Mouse (Mus musculus) testis, adult 2 months (tissue): ENCODE measurements around the gene Cd300ld5. TPM values are rescaled to one million over a fixed set of nuclear protein-coding genes. Genes with fewer than 3 reads are reported as not detected.

Experiments
- H3K27ac ChIP-seq: fragments of 200-500 bp; 2 replicates; pipeline ENCODE4 v1.5.1; 2012; ENCODE audit warnings: low read depth, low read length; ENCODE audit not compliant: control insufficient read depth, insufficient read depth
- H3K27me3 ChIP-seq: fragments of 200-500 bp; 2 replicates; pipeline ENCODE4 v1.6.1; 2012; ENCODE audit warnings: mild to moderate bottlenecking, low read length, moderate library complexity; ENCODE audit not compliant: control insufficient read depth, insufficient read depth
- H3K36me3 ChIP-seq: fragments of 200-500 bp; 2 replicates; pipeline ENCODE4 v1.6.1; 2012; ENCODE audit warnings: mild to moderate bottlenecking, low read length; ENCODE audit not compliant: control insufficient read depth, insufficient read depth
- H3K4me1 ChIP-seq: fragments of 200-500 bp; 2 replicates; pipeline ENCODE4 v1.6.1; 2012; ENCODE audit warnings: low read length; ENCODE audit not compliant: control insufficient read depth, insufficient read depth
- H3K4me3 ChIP-seq: fragments of 200-500 bp; 2 replicates; pipeline ENCODE4 v1.5.1; 2012; ENCODE audit warnings: low read depth, mild to moderate bottlenecking, low read length, moderate library complexity, mixed read lengths; ENCODE audit not compliant: control insufficient read depth
- CTCF ChIP-seq: fragments of 200-500 bp; IDR thresholded peaks from 2 replicates; pipeline ENCODE4 v1.5.1; 2012; ENCODE audit warnings: low read depth, mild to moderate bottlenecking, inconsistent platforms, low read length, moderate library complexity; ENCODE audit not compliant: control insufficient read depth, insufficient read depth, insufficient replicate concordance
- POLR2A ChIP-seq: fragments of 200-500 bp; IDR thresholded peaks from 2 replicates; pipeline ENCODE4 v1.6.1; 2012; ENCODE audit warnings: low read depth, mild to moderate bottlenecking, inconsistent platforms, low read length, moderate library complexity; ENCODE audit not compliant: control insufficient read depth
- polyA plus RNA-seq: library from polyadenylated mRNA; depleted of rRNA; stranded (reverse); fragments of >200 nt; gene quantifications from 2 replicates; pipeline ENCODE4 v1.2.3, GENCODE M21; 2012

Cd300ld5 gene
- polyA plus RNA-seq, 1 experiment, result 0.93 TPM

DNA sequence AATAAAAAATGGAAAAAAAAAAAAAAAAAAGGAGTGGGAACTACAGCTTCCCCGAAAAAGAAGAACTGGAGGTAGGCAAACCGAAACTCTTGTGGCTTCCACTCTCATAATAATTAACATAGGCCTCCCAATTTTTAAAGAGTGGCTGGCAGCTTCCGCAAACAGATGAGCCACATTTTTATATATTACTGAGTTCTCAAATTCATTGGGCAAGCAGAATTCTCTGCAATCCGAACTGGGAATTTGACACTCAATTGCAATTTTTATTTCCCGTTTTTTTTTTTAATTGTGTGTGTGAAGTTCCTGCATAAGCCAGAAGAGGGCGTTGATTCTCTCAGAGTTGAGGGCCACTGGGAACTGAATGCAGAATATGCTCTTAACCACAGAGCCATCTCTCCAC lies 29.2 kb upstream of the Cd300ld5 start:
- Histone ChIP-seq H3K4me3 (no peak overlapping the region), H3K36me3 (no peaks in the 10 kb centered on the region)
- TF ChIP-seq CTCF (no peak), POLR2A (no peak)

DNA sequence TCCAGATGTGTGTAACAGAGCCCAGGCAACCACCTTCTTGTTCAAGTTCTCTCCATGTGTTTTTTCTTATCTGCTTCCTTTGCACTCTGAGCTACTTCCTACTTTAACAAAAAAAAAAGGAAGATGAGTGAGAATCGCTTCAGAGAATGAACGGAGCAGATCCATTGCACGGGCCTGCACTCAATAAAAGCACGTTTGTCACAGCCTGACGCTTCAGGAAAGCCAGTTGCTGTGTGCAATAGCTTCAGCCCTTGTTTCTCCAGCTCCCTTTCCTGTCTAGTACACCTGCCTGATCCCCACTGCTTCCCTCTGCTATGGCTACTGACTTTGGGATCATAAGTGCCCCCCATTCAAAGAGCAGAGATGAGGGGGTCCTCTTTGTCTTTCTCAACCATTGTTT lies 24.5 kb upstream of the Cd300ld5 start, which contains the start of gene Cd300e:
Cd300e (minus strand) TSS at position 101 of the 400 bp plus-strand sequence.
- Histone ChIP-seq H3K27me3 (no peaks in the 10 kb centered on the region), H3K36me3 (no peaks in the 10 kb centered on the region), H3K4me1 (no peaks in the 10 kb centered on the region), H3K4me3 (no peak within 1 kb of the TSS), H3K27ac (no peak within 1 kb of the TSS)
- TF ChIP-seq POLR2A, result no peak
- TF ChIP-seq CTCF, result no peak

More for the DNA sequence above, 29.2 kb upstream of the Cd300ld5 start:
- Histone ChIP-seq H3K27me3 (no peaks in the 10 kb centered on the region), H3K4me1 (no peaks in the 10 kb centered on the region), H3K27ac (no peak overlapping the region)

DNA sequence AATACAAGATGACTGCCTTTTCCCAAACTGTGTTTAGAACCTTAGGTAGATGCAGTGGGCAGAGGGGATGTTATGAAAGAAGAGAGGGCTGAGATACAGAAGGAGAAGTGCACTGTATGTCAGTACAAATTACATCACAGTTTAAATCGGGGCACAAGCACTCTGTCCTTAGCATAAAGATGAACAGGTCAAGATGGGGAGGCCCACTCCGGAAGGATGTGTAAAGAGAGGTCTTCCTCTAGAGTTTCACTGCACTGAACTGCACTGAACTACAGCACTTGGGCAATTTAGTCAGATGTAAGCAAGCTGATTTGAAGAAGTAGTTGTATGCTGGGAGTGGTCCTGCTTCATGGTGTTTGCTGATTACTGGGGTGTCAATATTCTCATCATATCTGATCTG lies 22.2 kb upstream of the Cd300ld5 start:
- Histone ChIP-seq H3K4me3 (no peak overlapping the region), H3K27ac (no peak overlapping the region), H3K4me1 (no peaks in the 10 kb centered on the region), H3K36me3 (no peaks in the 10 kb centered on the region), H3K27me3 (no peaks in the 10 kb centered on the region)
- TF ChIP-seq POLR2A (no peak), CTCF (no peak)

DNA sequence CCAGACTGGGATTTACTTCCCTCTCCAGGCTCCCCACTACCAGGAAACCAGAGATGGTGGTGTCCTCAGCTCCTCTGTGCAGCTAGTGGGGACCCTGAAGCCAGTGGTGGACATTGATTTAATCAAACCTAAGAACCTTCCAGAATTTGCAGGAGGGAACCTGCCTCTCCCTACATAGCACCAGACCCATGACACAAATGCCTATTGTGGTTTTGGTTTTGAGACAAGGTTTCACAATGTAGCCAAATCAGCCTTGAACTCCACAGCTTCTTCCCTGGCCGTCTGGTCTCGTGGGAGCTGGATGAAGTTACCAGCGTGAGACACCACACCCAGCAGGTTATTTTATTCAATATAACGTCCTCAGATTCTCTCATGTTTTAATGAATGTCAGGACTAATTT lies 21.1 kb upstream of the Cd300ld5 start:
- Histone ChIP-seq H3K36me3 (no peaks in the 10 kb centered on the region), H3K4me1 (no peaks in the 10 kb centered on the region), H3K4me3 (no peak overlapping the region), H3K27ac (no peak overlapping the region), H3K27me3 (no peaks in the 10 kb centered on the region)
- no peak for TF ChIP-seq POLR2A
- no peak for TF ChIP-seq CTCF

DNA sequence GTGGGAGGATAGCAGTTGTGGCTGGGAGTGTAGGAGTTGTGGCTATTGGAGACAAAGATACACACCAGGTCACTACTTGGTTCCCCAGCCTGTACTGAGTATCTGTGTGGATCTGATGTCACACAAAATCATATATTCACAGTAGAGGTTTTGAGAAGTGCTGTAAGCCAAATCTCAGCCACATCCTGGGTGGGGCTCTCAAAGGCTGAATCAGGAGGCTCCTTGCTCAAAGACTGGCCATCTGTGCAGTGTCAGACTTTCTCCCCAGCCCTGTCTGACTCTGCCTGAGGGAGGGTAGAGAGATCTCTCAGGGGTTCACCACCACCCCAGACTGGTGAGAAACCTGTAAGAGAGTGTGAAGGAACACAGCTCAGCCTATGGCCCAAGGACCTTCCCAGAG lies 17.0 kb upstream of the Cd300ld5 start:
- Histone ChIP-seq H3K36me3 (no peaks in the 10 kb centered on the region), H3K4me1 (no peaks in the 10 kb centered on the region), H3K4me3 (no peak overlapping the region), H3K27ac (no peak overlapping the region), H3K27me3 (no peaks in the 10 kb centered on the region)
- TF ChIP-seq CTCF (no peak), POLR2A (no peak)

DNA sequence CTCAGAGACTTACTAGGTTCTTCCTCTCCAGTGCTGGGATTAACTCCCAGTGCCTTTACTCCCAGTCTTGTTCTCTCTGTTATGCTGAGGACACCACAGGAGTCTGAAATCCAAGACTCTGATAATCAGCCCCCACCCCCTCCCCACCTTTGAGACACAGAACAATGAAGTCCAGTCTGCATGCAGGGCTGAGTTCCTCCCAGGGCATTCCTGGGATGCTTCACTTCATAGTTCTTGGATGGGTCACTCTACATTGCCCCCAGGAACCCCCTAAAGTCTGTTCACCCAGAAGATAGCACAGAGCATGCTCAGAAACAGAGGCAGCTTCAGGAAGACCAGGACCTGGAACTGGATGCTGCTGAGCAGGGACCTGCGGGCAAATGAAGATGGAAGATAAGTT lies 15.4 kb upstream of the Cd300ld5 start:
- H3K27me3 ChIP-seq, result no peaks in the 10 kb centered on the region
- no peaks in the 10 kb centered on the region for H3K4me1 ChIP-seq
- TF ChIP-seq CTCF (no peak), POLR2A (no peak)
- H3K27ac ChIP-seq, result no peak overlapping the region
- no peaks in the 10 kb centered on the region for H3K36me3 ChIP-seq
- no peak overlapping the region for H3K4me3 ChIP-seq

DNA sequence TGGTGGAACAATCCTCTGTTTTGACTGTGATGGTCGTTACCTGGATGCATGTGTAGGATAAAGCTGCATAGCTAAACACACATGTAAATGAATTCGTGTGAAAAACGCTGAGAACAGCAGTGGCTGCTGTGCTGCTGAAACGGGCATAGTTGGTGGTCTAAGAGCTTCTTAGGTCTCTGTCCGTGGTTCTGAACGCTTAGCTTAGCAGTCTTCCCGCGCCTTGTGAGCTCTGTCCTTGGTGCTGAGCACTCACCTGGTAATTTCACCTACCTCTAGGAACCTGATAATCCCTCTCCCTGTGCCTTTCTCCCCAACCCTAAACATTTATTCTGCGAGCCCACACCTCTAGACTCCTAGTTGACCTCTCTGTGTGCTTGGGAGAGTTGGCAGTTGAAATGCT lies 14.6 kb upstream of the Cd300ld5 start:
- TF ChIP-seq POLR2A (no peak), CTCF (no peak)
- Histone ChIP-seq H3K36me3 (no peaks in the 10 kb centered on the region), H3K27me3 (no peaks in the 10 kb centered on the region), H3K4me3 (no peak overlapping the region), H3K4me1 (no peaks in the 10 kb centered on the region), H3K27ac (no peak overlapping the region)
